ENCODE assay signal across 9 mouse cellular contexts in genomic region chr8:11084051-11084533, GRCm38 (mm10).
DNase-seq lines count a peak whose midpoint lies in the region; ATAC-seq lines count a peak whose summit lies in the region.
"Had no signal": no experiment of that assay in that cellular context is flagged by ENCODE, and none has a peak within 500 bp of the region (broad histone marks: within the 10 kb centered on the region; RNA-seq: fewer than 3 reads in every experiment).

No protein-coding gene starts in this region.

- H3K27me3 ChIP-seq in liver, embryonic 13.5 days: no peaks in the 10 kb centered on the region; the same call in 1 of the 2 replicates
- no peaks in the 10 kb centered on the region for H3K27me3 ChIP-seq in forebrain, embryonic 15.5 days
- H3K27me3 ChIP-seq: heart, embryonic 15.5 days had no signal

- ATAC-seq in liver, embryonic 13.5 days (ENCODE audit: low read depth): peak; percentile 85
- ATAC-seq in forebrain, embryonic 15.5 days (replicated peaks): no peak

- peak; percentile 25 for DNase-seq in adrenal gland, adult 2 months
- DNase-seq in adrenal gland, postnatal 25 days: no peak
- peak; percentile 12 to 70 for DNase-seq in urinary bladder, postnatal 36 days (ENCODE audit: low spot score in 2 of 2)
- DNase-seq in urinary bladder, adult 2 months (ENCODE audit: low spot score): no peak
- peak; percentile 55 for DNase-seq in liver, embryonic 13.5 days
- no peak for DNase-seq in retina, postnatal 1 day
- DNase-seq in layer of hippocampus, postnatal 36 days: no peak

- no peaks in the 10 kb centered on the region for H3K36me3 ChIP-seq in liver, embryonic 13.5 days
- no peaks in the 10 kb centered on the region for H3K36me3 ChIP-seq in forebrain, embryonic 15.5 days
- H3K36me3 ChIP-seq: heart, embryonic 15.5 days had no signal

- no peak overlapping the region for H3K4me2 ChIP-seq in liver, embryonic 13.5 days
- no peak overlapping the region for H3K4me2 ChIP-seq in forebrain, embryonic 15.5 days (replicated peaks)
- H3K4me2 ChIP-seq: heart, embryonic 15.5 days had no signal

- no peaks in the 10 kb centered on the region for H3K9me3 ChIP-seq in liver, embryonic 13.5 days (replicated peaks)
- H3K9me3 ChIP-seq in forebrain, embryonic 15.5 days: no peaks in the 10 kb centered on the region
- H3K9me3 ChIP-seq: heart, embryonic 15.5 days had no signal

- peaks cover 30% of the 10 kb centered on the region for H3K4me1 ChIP-seq in liver, embryonic 13.5 days (replicated peaks)
- 0 out of 2 replicates have a peak, but pooled peaks cover 5% of the 10 kb centered on the region for H3K4me1 ChIP-seq in forebrain, embryonic 15.5 days

- H3K4me3 ChIP-seq in liver, embryonic 13.5 days (replicated peaks): no peak overlapping the region
- no peak overlapping the region for H3K4me3 ChIP-seq in forebrain, embryonic 15.5 days
- H3K4me3 ChIP-seq: heart, embryonic 15.5 days had no signal

- no peak overlapping the region for H3K9ac ChIP-seq in liver, embryonic 13.5 days
- no peak overlapping the region for H3K9ac ChIP-seq in forebrain, embryonic 15.5 days (replicated peaks)
- H3K9ac ChIP-seq: heart, embryonic 15.5 days had no signal

- H3K27ac ChIP-seq in liver, embryonic 13.5 days: no peak overlapping the region
- no peak overlapping the region for H3K27ac ChIP-seq in forebrain, embryonic 15.5 days (replicated peaks)
- H3K27ac ChIP-seq: heart, embryonic 15.5 days had no signal

- 26% methylated on average over 2 of the region's 2 CpGs for WGBS in liver, embryonic 13.5 days (ENCODE audit: insufficient replicate concordance)
- 83% methylated on average over 2 of the region's 2 CpGs for WGBS in forebrain, embryonic 15.5 days

Comparison
In these comparisons a context has a peak if more than half of its experiments do, and no peak if none do; other contexts are left out.
1. DNase-seq: peak in adrenal gland, adult 2 months (single experiment), urinary bladder, postnatal 36 days (2 of 2) and liver, embryonic 13.5 days (single experiment); none in adrenal gland, postnatal 25 days (single experiment), urinary bladder, adult 2 months (single experiment), retina, postnatal 1 day (single experiment) and layer of hippocampus, postnatal 36 days (0 of 2).